Mouse (Mus musculus) neural tube, embryonic 15.5 days (tissue): Measurements from ENCODE around the gene Irf2bp2. TPM values are rescaled to one million over a fixed set of nuclear protein-coding genes. Genes with fewer than 3 reads are reported as not detected.
A peak's percentile ranks its signal among the peaks of the same experiment; 100 is the strongest.

ENCODE experiments used
- ATAC-seq: fragments of 200-750 bp; cut with Nextera tagmentation; 2 replicates; pipeline ENCODE4 v1.8.0; 2017; ENCODE audit warnings: mild to moderate bottlenecking, moderate TSS enrichment, moderate library complexity; ENCODE audit not compliant: low FRiP score
- H3K27ac ChIP-seq: fragments of 300-500 bp; sonication (generic); replicated peaks from 2 replicates; pipeline ENCODE4 v1.5.1; 2015; ENCODE audit warnings: mild to moderate bottlenecking, inconsistent platforms
- H3K27me3 ChIP-seq: fragments of 300-500 bp; sonication (generic); replicated peaks from 2 replicates; pipeline ENCODE4 v1.6.1; 2015; ENCODE audit warnings: inconsistent platforms
- H3K36me3 ChIP-seq: fragments of 300-500 bp; sonication (generic); 2 replicates; pipeline ENCODE4 v1.6.1; 2015; ENCODE audit warnings: inconsistent platforms
- H3K4me1 ChIP-seq: fragments of 300-500 bp; sonication (generic); 2 replicates; pipeline ENCODE4 v1.6.1; 2015; ENCODE audit warnings: inconsistent platforms
- H3K4me2 ChIP-seq: fragments of 300-500 bp; sonication (generic); 2 replicates; pipeline ENCODE4 v1.6.1; 2015; ENCODE audit warnings: inconsistent platforms, mild to moderate bottlenecking, moderate library complexity
- H3K4me3 ChIP-seq: fragments of 300-500 bp; sonication (generic); replicated peaks from 2 replicates; pipeline ENCODE4 v1.5.1; 2015; ENCODE audit warnings: mild to moderate bottlenecking, inconsistent platforms
- H3K9ac ChIP-seq: fragments of 300-500 bp; sonication (generic); replicated peaks from 2 replicates; pipeline ENCODE4 v1.6.1; 2015; ENCODE audit warnings: mild to moderate bottlenecking, inconsistent platforms
- H3K9me3 ChIP-seq: fragments of 300-500 bp; sonication (generic); replicated peaks from 2 replicates; pipeline ENCODE4 v1.6.1; 2016; ENCODE audit warnings: inconsistent platforms
- WGBS: fragments of 180-500 bp; shearing (Covaris S2); methylation state at CpG from one replicate; pipeline ENCODE4 v1.1.7; 2015; ENCODE audit warnings: mixed read lengths; 5-methylcytosine and 5-hydroxymethylcytosine counted together
- polyA plus RNA-seq: library from polyadenylated mRNA; unstranded; fragments of >200 nt; fragmentation: Nextera tagmentation; extraction: Ambion mirVana; gene quantifications from 2 replicates; pipeline ENCODE4 v1.2.1, GENCODE M21; 2015

The Irf2bp2 gene
- polyA plus RNA-seq, 1 experiment from 2014 or later, result 9.8 TPM

DNA sequence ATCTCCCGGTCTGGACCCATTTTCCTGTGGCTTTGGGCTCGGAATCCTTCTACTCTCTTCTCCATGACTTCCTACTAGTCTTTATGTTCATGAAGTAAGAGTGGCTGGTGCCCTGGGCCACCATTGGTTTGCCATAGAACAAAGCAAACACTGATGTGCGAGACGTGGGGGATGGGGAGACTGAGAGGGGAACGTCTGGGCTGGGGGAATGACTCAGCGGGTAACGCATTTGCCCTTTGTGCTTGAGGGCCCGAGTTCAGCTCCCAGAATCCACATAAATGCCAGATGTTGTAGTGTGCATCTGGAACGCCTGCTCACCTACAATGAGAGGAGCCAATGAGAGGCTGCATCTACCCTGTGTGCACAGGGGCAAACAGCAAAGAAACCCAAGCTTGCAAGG, 36.4 kb downstream of the Irf2bp2 start:
- H3K36me3 ChIP-seq, result no peaks in the 10 kb centered on the region
- no peak overlapping the region for H3K9ac ChIP-seq
- 28% methylated on average over 9 of the region's 9 CpGs for WGBS
- no peak for ATAC-seq
- no peak overlapping the region for H3K4me3 ChIP-seq
- no peaks in the 10 kb centered on the region for H3K27me3 ChIP-seq
- H3K4me1 ChIP-seq, result no peaks in the 10 kb centered on the region
- H3K4me2 ChIP-seq, result no peak overlapping the region
- no peak overlapping the region for H3K27ac ChIP-seq
- H3K9me3 ChIP-seq, result no peaks in the 10 kb centered on the region

GRCm38 (mm10) chr8:126556691-126557090, 37.1 kb downstream of the Irf2bp2 start:
- 86% methylated on average over 5 of the region's 5 CpGs for WGBS
- H3K9ac ChIP-seq, result no peak overlapping the region
- ATAC-seq, result no peak
- H3K4me3 ChIP-seq, result no peak overlapping the region
- no peaks in the 10 kb centered on the region for H3K9me3 ChIP-seq
- no peaks in the 10 kb centered on the region for H3K27me3 ChIP-seq
- H3K4me1 ChIP-seq, result no peaks in the 10 kb centered on the region
- no peak overlapping the region for H3K4me2 ChIP-seq
- H3K36me3 ChIP-seq, result no peaks in the 10 kb centered on the region
- no peak overlapping the region for H3K27ac ChIP-seq

DNA sequence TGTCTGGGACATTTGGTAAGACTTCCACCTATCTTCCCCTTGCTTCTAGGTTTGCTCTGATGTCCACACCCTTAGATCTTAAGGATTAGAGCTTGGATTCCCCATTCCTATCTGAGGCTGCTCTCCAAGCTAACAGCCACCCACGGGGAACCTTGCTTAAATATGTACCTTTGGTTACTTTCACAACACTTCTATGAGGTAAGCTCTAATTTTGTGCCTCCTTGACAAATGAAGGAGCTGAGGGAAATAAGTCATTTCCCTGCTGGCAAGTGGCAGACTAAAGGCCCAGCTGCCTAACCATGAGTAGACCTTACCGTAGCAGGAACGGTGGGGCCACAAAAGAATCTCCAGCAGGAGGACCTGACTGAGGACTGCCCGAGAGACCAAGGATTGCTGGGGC, 39.0 kb downstream of the Irf2bp2 start:
- Histone ChIP-seq H3K27ac (no peak overlapping the region), H3K27me3 (no peaks in the 10 kb centered on the region), H3K9me3 (no peaks in the 10 kb centered on the region), H3K4me2 (no peak overlapping the region), H3K4me1 (no peaks in the 10 kb centered on the region), H3K4me3 (no peak overlapping the region), H3K9ac (no peak overlapping the region), H3K36me3 (no peaks in the 10 kb centered on the region)
- 94% methylated on average over 4 of the region's 4 CpGs for WGBS
- no peak for ATAC-seq

GRCm38 (mm10) chr8:126551871-126552270, 41.9 kb downstream of the Irf2bp2 start:
- Histone ChIP-seq H3K4me2 (no peak overlapping the region), H3K4me3 (no peak overlapping the region), H3K27ac (no peak overlapping the region), H3K9me3 (no peaks in the 10 kb centered on the region), H3K36me3 (no peaks in the 10 kb centered on the region), H3K9ac (no peak overlapping the region), H3K27me3 (no peaks in the 10 kb centered on the region), H3K4me1 (peaks cover 6% of the 10 kb centered on the region; the same call in 1 of the 2 replicates)
- no peak for ATAC-seq
- 96% methylated on average over 4 of the region's 4 CpGs for WGBS

DNA sequence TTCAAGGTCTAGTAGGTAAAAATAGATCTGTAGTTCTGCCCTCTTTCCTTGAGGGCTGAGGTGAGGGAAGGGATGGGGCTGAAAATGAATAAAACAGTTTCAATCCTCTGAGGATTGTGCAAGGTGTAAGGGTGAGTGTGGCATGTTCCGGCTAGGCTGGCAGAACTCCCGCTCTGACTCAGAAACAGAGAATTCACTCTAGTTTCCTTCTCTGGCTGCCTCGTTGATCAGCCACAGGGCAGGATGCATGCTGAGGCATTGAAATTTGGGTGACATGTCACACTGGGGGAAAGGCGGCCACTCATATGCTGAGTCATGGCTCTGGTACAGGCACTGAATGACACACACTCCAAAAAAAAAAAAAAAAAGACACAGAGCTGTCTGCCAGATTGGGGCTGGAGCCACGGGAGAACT, 42.8 kb downstream of the Irf2bp2 start:
- Histone ChIP-seq H3K9me3 (no peaks in the 10 kb centered on the region), H3K4me3 (no peak overlapping the region), H3K27me3 (no peaks in the 10 kb centered on the region), H3K27ac (no peak overlapping the region), H3K36me3 (no peaks in the 10 kb centered on the region), H3K9ac (no peak overlapping the region), H3K4me1 (peaks cover 6% of the 10 kb centered on the region; the same call in 1 of the 2 replicates), H3K4me2 (no peak overlapping the region)
- WGBS, result 70% methylated on average over 5 of the region's 5 CpGs
- no peak for ATAC-seq

DNA sequence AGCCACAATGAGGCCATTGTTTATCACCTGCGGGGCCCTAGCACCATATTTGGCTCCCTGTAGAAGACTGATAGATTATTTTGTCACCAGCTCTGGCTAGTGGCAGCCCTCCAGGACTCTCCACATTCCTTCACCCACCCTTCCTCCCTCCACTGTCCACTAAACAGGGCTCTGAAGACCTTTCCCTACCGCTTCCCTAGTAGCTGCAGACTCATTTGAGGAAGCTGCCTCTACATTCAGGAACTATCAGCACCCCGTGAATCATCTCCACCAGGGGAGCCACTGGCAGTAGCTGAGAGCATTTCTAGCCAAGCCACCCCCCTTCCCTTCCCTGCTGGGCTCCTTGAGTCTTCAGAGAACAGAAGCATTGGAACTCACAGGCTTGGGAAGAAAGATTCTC, 45.9 kb downstream of the Irf2bp2 start:
- Histone ChIP-seq H3K4me3 (no peak overlapping the region), H3K4me2 (no peak overlapping the region), H3K4me1 (peaks cover 6% of the 10 kb centered on the region; the same call in 1 of the 2 replicates), H3K9ac (no peak overlapping the region), H3K36me3 (no peaks in the 10 kb centered on the region), H3K27ac (no peak overlapping the region), H3K9me3 (no peaks in the 10 kb centered on the region), H3K27me3 (no peaks in the 10 kb centered on the region)
- ATAC-seq, result no peak
- 60% methylated on average over 3 of the region's 3 CpGs for WGBS

DNA sequence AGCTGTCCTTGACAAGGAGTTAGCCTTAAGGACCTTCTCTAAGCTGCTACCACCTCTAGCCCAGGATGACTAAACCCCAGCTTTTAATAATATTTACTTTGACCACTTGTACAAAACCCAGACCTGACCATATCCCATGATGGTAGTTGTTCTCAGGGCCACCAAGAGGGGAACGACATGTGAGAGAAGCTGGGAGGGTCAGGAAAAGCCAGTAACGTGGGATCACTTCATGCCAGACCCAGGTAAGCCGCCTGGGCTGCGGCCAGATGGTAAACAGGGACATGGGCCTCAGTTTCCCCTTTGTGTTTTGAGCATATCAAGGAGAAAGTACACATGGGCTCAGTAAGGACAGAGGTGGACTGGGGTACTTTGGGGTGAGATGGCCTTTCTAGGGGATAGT, 46.4 kb downstream of the Irf2bp2 start:
- H3K9ac ChIP-seq, result no peak overlapping the region
- no peak overlapping the region for H3K4me2 ChIP-seq
- no peaks in the 10 kb centered on the region for H3K27me3 ChIP-seq
- H3K4me1 ChIP-seq, result peaks cover 6% of the 10 kb centered on the region; the same call in 1 of the 2 replicates
- H3K36me3 ChIP-seq, result no peaks in the 10 kb centered on the region
- no peak overlapping the region for H3K4me3 ChIP-seq
- 90% methylated on average over 4 of the region's 4 CpGs for WGBS
- no peak overlapping the region for H3K27ac ChIP-seq
- no peak for ATAC-seq
- H3K9me3 ChIP-seq, result no peaks in the 10 kb centered on the region

GRCm38 (mm10) chr8:126546480-126546879, 47.3 kb downstream of the Irf2bp2 start:
- Histone ChIP-seq H3K4me2 (no peak overlapping the region), H3K9me3 (no peaks in the 10 kb centered on the region), H3K27me3 (no peaks in the 10 kb centered on the region), H3K4me1 (peaks cover 6% of the 10 kb centered on the region; the same call in 1 of the 2 replicates), H3K9ac (no peak overlapping the region), H3K36me3 (no peaks in the 10 kb centered on the region), H3K4me3 (no peak overlapping the region), H3K27ac (no peak overlapping the region)
- ATAC-seq, result no peak
- WGBS, result 48% methylated on average over 1 of the region's 1 CpGs

DNA sequence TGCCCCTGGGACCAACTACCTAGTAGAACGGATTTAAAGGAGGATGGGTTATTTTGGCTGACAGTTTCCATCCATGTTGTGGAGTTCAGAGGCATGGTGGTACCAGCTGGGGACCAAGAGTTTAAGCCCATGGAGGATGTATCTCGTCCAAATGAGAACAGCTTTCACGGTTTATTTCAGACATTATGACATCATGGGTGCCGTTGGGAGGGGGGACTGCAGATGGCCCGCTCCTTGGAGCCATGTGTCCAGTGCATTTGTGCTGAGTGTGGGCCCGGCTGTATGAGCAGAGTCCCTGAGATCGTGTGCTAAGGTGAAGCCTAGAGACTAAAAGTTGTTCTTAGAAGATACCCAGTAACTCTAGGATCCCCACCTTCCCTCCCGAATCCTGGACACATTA, 50.4 kb downstream of the Irf2bp2 start:
- Histone ChIP-seq H3K4me3 (no peak overlapping the region), H3K4me1 (peaks cover 21% of the 10 kb centered on the region), H3K36me3 (no peaks in the 10 kb centered on the region), H3K27me3 (no peaks in the 10 kb centered on the region), H3K9ac (no peak overlapping the region), H3K27ac (no peak overlapping the region), H3K9me3 (no peaks in the 10 kb centered on the region), H3K4me2 (no peak overlapping the region)
- ATAC-seq, result no peak
- 82% methylated on average over 8 of the region's 8 CpGs for WGBS

DNA sequence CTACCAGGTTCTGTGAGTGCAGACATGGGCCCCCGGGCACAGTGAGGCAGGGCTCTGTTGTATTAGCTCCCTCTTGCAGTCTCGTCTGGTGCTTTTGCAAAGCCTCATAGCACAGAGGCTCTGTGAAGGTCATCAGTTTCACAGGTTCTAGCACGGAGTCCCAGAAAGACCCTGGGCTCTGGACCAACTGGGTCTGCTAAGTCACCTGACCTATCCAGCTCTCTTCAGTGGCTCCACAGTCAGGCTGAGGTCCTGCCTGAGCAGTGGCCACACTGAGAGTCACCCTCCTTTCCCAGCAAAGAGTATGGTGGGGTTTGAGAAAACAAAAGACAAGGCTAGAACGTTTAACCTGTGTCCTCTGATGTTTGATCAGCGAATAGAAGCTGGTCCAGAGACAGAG, 51.0 kb downstream of the Irf2bp2 start:
- H3K4me2 ChIP-seq, result no peak overlapping the region
- ATAC-seq, result no peak
- 77% methylated on average over 5 of the region's 5 CpGs for WGBS

GRCm38 (mm10) chr8:126542090-126542689, 51.6 kb downstream of the Irf2bp2 start:
- H3K27ac ChIP-seq, result no peak overlapping the region
- H3K4me3 ChIP-seq, result no peak overlapping the region
- no peak overlapping the region for H3K4me2 ChIP-seq
- no peak overlapping the region for H3K9ac ChIP-seq
- WGBS, result 84% methylated on average over 10 of the region's 10 CpGs
- no peaks in the 10 kb centered on the region for H3K9me3 ChIP-seq
- H3K27me3 ChIP-seq, result no peaks in the 10 kb centered on the region
- H3K36me3 ChIP-seq, result no peaks in the 10 kb centered on the region
- ATAC-seq, result no peak
- H3K4me1 ChIP-seq, result peaks cover 27% of the 10 kb centered on the region

More for the DNA sequence above, 51.0 kb downstream of the Irf2bp2 start:
- H3K9ac ChIP-seq, result no peak overlapping the region
- no peaks in the 10 kb centered on the region for H3K9me3 ChIP-seq
- no peak overlapping the region for H3K4me3 ChIP-seq
- no peaks in the 10 kb centered on the region for H3K36me3 ChIP-seq
- no peak overlapping the region for H3K27ac ChIP-seq
- peaks cover 23% of the 10 kb centered on the region for H3K4me1 ChIP-seq
- H3K27me3 ChIP-seq, result no peaks in the 10 kb centered on the region

DNA sequence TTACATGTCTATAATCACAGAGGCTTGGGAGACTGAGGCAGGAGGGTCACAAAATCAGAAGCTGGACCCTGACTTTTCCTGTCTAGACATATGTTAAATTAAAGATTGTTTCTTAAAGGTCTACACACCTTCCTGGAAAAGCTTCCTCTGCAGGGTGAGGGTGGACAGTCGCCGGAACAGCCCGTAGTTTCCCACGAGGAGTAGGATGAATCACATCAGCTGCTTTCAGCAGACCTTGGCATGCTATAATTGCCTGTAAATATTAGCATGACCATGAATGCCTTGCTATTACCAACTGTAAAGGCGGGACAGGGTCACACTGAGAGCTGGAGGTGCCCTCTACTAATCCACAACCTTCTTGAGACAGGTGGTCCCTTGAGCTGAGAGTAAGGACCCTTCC, 53.5 kb downstream of the Irf2bp2 start:
- H3K27me3 ChIP-seq, result no peaks in the 10 kb centered on the region
- H3K4me2 ChIP-seq, result no peak overlapping the region
- no peak for ATAC-seq
- 79% methylated on average over 5 of the region's 5 CpGs for WGBS
- H3K9ac ChIP-seq, result no peak overlapping the region
- peak overlapping the region; percentile 94; the same call in 1 of the 2 replicates for H3K27ac ChIP-seq
- H3K36me3 ChIP-seq, result no peaks in the 10 kb centered on the region
- H3K9me3 ChIP-seq, result no peaks in the 10 kb centered on the region
- H3K4me3 ChIP-seq, result no peak overlapping the region
- peaks cover 44% of the 10 kb centered on the region for H3K4me1 ChIP-seq
